Mouse (Mus musculus) forebrain, embryonic 13.5 days (tissue): ENCODE measurements around the gene Hist1h2an. TPM values are rescaled to one million over a fixed set of nuclear protein-coding genes. Genes with fewer than 3 reads are reported as not detected.
"Not testable (repeated sequence)": the region's sequence is repeated elsewhere in the genome, so short reads cannot be mapped to it uniquely, and the experiment has no call there.

Experiments used
- ATAC-seq: fragments of 200-750 bp; cut with Nextera tagmentation; 2 replicates; pipeline ENCODE4 v1.8.0; 2017
- H3K27ac ChIP-seq: fragments of 300-500 bp; sonication (generic); 2 replicates; pipeline ENCODE4 v1.5.1; 2015; ENCODE audit warnings: inconsistent platforms, mild to moderate bottlenecking, moderate library complexity
- H3K27me3 ChIP-seq: fragments of 300-500 bp; sonication (generic); 2 replicates; pipeline ENCODE4 v1.6.1; 2015; ENCODE audit warnings: mild to moderate bottlenecking, inconsistent platforms
- H3K36me3 ChIP-seq: fragments of 300-500 bp; sonication (generic); 2 replicates; pipeline ENCODE4 v1.6.1; 2015; ENCODE audit warnings: mild to moderate bottlenecking, inconsistent platforms; ENCODE audit not compliant: poor library complexity, severe bottlenecking
- H3K4me1 ChIP-seq: fragments of 300-500 bp; sonication (generic); 2 replicates; pipeline ENCODE4 v1.6.1; 2015; ENCODE audit warnings: inconsistent platforms
- H3K4me2 ChIP-seq: fragments of 300-500 bp; sonication (generic); 2 replicates; pipeline ENCODE4 v1.6.1; 2015; ENCODE audit warnings: inconsistent platforms, mild to moderate bottlenecking, moderate library complexity
- H3K4me3 ChIP-seq: fragments of 300-500 bp; sonication (generic); 2 replicates; pipeline ENCODE4 v1.5.1; 2015; ENCODE audit warnings: mild to moderate bottlenecking, inconsistent platforms
- H3K9ac ChIP-seq: fragments of 300-500 bp; sonication (generic); 2 replicates; pipeline ENCODE4 v1.6.1; 2015; ENCODE audit warnings: mild to moderate bottlenecking, inconsistent platforms
- H3K9me3 ChIP-seq: fragments of 300-500 bp; sonication (generic); replicated peaks from 2 replicates; pipeline ENCODE4 v1.6.1; 2016; ENCODE audit warnings: inconsistent platforms
- WGBS: fragments of 180-500 bp; shearing (Covaris S2); methylation state at CpG from one replicate; pipeline ENCODE4 v1.1.7; 2015; 5-methylcytosine and 5-hydroxymethylcytosine counted together
- polyA plus RNA-seq: library from polyadenylated mRNA; unstranded; fragments of >200 nt; fragmentation: Nextera tagmentation; extraction: Ambion mirVana; gene quantifications from 2 replicates; pipeline ENCODE4 v1.2.1, GENCODE M21; 2015

The Hist1h2an gene
- polyA plus RNA-seq, 1 experiment from 2014 or later = 12.8 TPM

DNA sequence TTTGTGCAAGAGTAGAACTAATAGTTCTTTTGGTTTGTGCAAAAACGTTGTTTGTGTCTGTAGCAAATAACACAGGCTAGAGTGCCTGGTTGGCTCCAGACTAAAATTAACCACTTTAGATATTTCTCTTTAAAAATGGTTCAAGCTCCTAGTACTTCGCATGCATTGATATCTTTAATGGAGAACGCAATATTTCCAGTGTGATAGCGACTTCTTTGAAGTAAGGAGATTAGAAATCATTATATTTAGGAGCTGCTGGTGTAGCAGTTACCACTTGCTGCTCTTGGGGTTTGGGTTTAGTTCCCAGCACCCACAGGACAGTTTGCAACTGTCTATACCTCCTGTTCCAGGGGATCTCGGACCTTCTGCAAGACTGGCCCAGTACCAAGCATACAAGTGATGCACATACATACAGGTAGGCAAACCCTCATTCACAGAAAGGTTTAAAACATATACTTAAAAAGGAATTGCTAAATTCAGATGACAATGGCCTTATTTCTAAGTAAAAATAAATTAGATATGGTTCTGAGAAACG is 5.9 kb downstream of the Hist1h2an start:
- ATAC-seq = no peak
- 51% methylated on average over 6 of the region's 6 CpGs for WGBS
- Histone ChIP-seq H3K4me1 (peaks cover 52% of the 10 kb centered on the region), H3K27me3 (no peaks in the 10 kb centered on the region), H3K4me3 (peak overlapping the region; percentile 53), H3K9me3 (no peaks in the 10 kb centered on the region), H3K4me2 (peak overlapping the region; percentile 91), H3K9ac (peak overlapping the region; percentile 92; the same call in 1 of the 2 replicates), H3K27ac (peak overlapping the region; percentile 97), H3K36me3 (no peaks in the 10 kb centered on the region)

DNA sequence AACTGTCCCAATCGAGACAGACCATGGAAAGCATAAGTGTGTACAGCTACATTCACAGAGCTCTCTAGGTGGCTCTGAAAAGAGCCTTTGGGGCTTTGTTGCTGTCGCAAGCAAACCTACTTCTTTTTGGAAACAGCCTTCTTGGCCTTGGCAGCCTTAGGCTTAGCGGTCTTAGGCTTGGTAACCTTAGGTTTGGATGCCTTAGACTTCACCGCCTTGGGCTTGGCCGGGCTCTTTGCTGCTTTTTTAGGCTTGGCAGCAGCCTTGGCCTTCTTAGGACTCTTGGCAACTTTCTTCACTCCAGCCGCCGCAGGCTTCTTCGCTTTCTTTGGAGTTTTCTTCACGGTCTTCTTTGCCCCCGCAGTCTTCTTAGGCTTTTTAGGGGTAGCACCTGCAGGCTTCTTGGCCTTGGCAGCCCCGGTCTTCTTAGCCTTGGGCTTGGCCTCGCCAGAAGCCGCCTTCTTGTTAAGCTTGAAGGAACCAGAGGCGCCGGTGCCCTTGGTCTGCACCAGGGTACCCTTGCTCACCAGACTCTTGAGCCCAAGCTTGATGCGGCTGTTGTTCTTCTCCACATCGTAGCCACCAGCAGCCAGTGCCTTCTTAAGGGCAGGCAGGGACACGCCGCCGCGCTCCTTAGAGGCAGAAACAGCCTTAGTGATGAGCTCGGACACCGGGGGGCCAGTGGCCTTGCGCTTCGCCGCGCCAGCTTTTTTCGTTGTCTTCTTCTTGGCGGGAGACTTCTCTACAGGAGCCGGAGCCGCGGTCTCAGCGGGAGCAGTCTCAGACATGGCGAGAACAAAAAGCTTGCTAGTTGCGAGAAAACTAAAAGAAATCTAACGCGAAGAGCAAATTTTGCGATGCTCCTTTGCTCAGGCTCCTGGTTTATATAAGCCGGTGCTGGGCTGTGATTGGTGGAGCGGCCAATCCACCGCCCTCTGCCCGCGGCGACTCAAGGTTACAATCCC is 7.0 kb downstream of the Hist1h2an start, which contains the start of gene Hist1h1b:
Gene Hist1h1b (minus strand): TSS at position 859 of the 965 bp plus-strand sequence.
- Histone ChIP-seq H3K27ac (peak within 1 kb of the TSS; percentile 97), H3K36me3 (no peaks in the 10 kb centered on the region), H3K9me3 (no peaks in the 10 kb centered on the region), H3K4me1 (peaks cover 45% of the 10 kb centered on the region), H3K9ac (peak within 1 kb of the TSS; percentile 92), H3K4me2 (peak within 1 kb of the TSS; percentile 91), H3K27me3 (no peaks in the 10 kb centered on the region), H3K4me3 (peak within 1 kb of the TSS; percentile 53)
- under 1% methylated on average over 44 of the region's 44 CpGs for WGBS
- peak; percentile 21; the same call in 1 of the 2 replicates for ATAC-seq

DNA sequence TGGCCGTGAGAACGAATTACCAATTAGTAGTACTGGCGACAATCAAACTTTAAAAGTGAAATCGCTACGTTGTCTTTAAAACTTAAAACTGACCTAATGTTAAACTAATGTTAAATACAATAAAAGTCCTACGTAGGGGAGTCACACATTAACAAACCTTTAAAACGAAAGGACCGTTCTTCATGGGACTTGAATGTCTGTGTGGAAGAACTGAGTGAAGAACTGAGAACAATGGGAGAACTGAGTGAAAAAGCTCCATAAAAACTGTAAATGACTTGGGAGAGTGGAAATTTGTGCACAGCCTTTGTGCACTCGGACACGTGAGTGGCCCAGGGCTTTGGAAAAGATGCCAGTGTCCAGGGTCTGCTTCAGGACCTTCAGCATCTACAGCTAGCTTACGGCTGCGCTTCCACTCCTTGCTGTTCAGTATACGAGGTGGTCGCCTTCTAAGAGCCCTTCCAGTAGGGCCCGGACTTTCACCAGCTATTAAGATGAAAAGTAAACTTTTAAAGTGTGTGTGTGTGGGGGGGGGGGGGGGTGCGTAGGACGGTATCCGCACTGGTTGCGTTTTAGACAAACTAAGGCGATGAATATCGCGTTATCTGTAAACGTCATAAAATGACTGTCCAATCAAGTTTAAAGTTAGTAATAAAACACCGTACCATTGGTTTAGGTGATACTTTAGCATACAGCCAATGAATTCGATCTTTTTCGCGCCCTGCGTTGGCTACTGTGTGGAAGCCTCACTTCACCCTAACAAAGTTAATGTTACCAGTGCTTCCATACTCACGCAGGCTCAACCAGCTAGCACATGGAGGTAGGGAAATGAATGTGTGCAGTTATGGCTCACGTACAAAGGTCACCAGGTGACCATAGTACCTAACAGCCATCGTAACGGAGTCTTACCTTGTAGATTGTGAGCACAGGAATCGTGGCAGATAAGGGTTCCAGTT is 7.9 kb downstream of the Hist1h2an start:
- Histone ChIP-seq H3K4me2 (peak overlapping the region; percentile 91), H3K4me3 (peak overlapping the region; percentile 53), H3K9me3 (no peaks in the 10 kb centered on the region), H3K36me3 (no peaks in the 10 kb centered on the region), H3K27ac (peak overlapping the region; percentile 97), H3K9ac (peak overlapping the region; percentile 92), H3K4me1 (peaks cover 40% of the 10 kb centered on the region), H3K27me3 (no peaks in the 10 kb centered on the region)
- peak; percentile 92 for ATAC-seq
- 2% methylated on average over 33 of the region's 33 CpGs for whole genome bisulfite sequencing

DNA sequence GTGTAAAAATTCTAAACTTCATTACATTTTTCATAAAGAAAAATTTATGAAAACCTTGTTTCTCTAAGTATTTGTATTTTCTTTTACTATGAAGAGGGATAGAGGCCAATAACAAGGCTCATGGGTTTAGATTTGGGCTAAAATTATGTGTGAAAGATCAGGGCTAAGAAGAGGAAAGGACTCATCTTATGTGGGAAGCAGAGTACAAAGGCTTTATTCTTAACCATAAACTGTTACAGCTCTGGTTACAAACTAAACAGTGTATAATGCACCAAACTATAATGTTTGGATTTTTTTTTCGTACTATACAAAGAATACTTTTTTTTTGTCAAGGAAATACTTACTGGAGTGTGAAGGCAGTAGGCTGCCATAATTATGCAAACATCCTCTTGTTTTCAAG is 31.3 kb downstream of the Hist1h2an start:
- Histone ChIP-seq H3K4me3 (no peak overlapping the region), H3K27me3 (no peaks in the 10 kb centered on the region), H3K9ac (no peak overlapping the region), H3K36me3 (no peaks in the 10 kb centered on the region), H3K4me1 (peaks cover 22% of the 10 kb centered on the region), H3K4me2 (peak overlapping the region; percentile 45), H3K27ac (no peak overlapping the region), H3K9me3 (no peaks in the 10 kb centered on the region)
- 60% methylated on average over 1 of the region's 1 CpGs for WGBS
- no peak for ATAC-seq

DNA sequence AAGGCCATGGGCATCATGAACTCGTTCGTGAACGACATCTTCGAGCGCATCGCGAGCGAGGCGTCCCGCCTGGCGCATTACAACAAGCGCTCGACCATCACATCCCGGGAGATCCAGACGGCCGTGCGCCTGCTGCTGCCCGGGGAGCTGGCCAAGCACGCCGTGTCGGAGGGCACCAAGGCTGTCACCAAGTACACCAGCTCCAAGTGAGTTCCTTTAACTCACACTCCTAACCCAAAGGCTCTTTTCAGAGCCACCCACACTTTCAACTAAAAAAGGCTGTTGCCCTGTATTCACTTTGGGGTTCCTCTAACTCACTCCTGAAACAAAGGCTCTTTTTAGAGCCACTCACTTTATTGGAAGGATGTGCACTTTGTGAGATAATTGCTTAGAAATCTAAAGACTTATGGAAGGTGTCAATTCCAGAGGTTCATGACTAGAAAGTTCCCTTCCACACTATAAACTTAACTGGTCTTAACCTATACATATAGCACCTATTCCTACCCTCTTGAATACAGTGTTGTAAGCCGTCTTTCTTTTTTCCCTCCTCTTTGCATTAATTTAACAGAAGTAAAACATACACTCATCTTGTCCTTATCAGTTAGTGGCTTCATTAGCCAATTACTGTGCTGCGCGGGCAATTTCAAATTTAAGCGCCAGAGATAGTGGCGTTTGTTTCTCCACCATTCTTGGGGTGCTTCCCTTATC is 32.6 kb downstream of the Hist1h2an start:
- peak overlapping the region; percentile 66 for H3K9ac ChIP-seq
- H3K4me1 ChIP-seq = peaks cover 25% of the 10 kb centered on the region
- under 1% methylated on average over 25 of the region's 26 CpGs for WGBS
- H3K9me3 ChIP-seq, H3K27me3 ChIP-seq, H3K36me3 ChIP-seq: not testable (repeated sequence)
- peak overlapping the region; percentile 47 for H3K4me3 ChIP-seq
- peak overlapping the region; percentile 96 for H3K27ac ChIP-seq
- H3K4me2 ChIP-seq = peak overlapping the region; percentile 74
- ATAC-seq = peak; percentile 1; the same call in 1 of the 2 replicates

DNA sequence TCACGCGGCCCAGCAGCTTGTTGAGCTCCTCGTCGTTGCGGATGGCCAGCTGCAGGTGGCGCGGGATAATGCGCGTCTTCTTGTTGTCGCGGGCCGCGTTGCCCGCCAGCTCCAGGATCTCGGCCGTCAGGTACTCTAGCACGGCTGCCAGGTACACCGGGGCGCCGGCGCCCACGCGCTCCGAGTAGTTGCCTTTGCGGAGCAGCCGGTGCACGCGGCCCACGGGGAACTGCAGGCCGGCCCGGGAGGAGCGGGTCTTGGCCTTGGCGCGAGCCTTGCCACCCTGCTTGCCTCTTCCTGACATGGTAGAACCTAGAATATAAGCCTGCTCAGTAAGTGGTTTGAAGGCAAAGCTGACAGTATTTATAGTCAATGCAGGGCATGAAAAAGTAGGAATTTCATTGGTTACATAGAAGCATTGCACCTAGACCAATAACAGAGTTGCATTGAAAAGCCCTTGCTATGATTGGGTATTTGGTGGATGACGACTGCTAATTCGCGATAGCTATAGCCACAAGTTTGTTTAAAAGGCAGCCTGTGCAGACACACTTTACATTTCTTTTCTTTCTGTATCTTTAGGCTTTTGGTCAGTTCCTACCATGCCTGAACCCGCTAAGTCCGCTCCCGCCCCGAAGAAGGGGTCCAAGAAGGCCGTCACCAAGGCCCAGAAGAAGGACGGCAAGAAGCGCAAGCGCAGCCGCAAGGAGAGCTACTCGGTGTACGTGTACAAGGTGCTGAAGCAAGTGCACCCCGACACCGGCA is 33.3 kb downstream of the Hist1h2an start, which contains the start of the genes Hist1h2ak and Hist1h2bn:
Gene Hist1h2ak (minus strand): TSS at position 304 of the 762 bp plus-strand sequence.
Gene Hist1h2bn (plus strand): TSS at position 600 of the 762 bp plus-strand sequence.
- H3K9ac ChIP-seq = peak within 1 kb of the TSS; percentile 80
- peaks cover 32% of the 10 kb centered on the region for H3K4me1 ChIP-seq
- H3K4me2 ChIP-seq = peak within 1 kb of the TSS; percentile 74
- not testable (repeated sequence) for H3K36me3 ChIP-seq, H3K9me3 ChIP-seq, H3K27me3 ChIP-seq
- peak; percentile 95 for ATAC-seq
- under 1% methylated on average over 45 of the region's 50 CpGs for WGBS
- peak within 1 kb of the TSS; percentile 96 for H3K27ac ChIP-seq
- H3K4me3 ChIP-seq = peak within 1 kb of the TSS; percentile 47

DNA sequence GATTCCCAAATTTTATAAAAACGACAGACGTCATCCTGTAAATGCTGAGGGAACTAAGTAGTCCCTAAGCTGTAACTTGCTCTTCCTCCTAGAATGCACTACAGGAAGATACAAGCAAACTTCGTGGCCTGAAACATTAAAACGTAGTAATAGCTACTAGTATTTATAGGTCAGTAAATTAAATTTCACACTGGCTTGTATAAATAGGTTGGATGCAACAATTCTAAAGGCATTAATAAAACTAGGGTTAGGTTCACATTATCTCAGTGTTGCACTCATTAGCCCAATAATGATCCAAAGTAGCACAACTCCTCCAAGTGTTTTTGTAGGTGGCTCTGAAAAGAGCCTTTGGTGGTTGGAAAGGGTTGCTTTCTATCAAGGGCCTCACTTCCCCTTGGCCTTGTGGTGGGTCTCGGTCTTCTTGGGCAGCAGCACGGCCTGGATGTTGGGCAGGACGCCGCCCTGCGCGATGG is 33.9 kb downstream of the Hist1h2an start:
- H3K9ac ChIP-seq = peak overlapping the region; percentile 80
- H3K9me3 ChIP-seq = no peaks in the 10 kb centered on the region
- peak overlapping the region; percentile 74 for H3K4me2 ChIP-seq
- no peaks in the 10 kb centered on the region for H3K36me3 ChIP-seq
- no peak for ATAC-seq
- H3K4me1 ChIP-seq = peaks cover 36% of the 10 kb centered on the region
- WGBS = 1% methylated on average over 10 of the region's 10 CpGs
- no peaks in the 10 kb centered on the region for H3K27me3 ChIP-seq
- H3K4me3 ChIP-seq = peak overlapping the region; percentile 47
- H3K27ac ChIP-seq = peak overlapping the region; percentile 96

DNA sequence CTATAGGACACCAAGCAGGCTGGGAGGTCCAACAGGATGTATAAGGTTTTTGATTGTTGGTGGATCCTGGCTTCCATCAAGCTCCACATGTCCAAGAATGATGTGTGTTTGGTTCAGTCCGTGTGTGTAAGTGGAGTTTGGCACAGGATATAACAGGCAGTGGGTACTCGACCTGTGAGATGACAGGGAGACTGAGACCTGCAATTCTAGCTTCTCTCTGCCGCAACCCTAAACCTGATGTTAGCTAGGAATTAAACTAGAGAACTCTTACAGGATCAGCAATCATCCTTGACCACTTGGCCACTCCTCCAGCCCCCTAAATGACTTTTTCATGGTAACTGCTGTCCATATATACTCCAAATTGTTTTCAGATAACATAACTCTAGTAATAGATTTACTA is 34.7 kb downstream of the Hist1h2an start:
- 49% methylated on average over 3 of the region's 3 CpGs for WGBS
- peak overlapping the region; percentile 47; the same call in 1 of the 2 replicates for H3K4me3 ChIP-seq

DNA sequence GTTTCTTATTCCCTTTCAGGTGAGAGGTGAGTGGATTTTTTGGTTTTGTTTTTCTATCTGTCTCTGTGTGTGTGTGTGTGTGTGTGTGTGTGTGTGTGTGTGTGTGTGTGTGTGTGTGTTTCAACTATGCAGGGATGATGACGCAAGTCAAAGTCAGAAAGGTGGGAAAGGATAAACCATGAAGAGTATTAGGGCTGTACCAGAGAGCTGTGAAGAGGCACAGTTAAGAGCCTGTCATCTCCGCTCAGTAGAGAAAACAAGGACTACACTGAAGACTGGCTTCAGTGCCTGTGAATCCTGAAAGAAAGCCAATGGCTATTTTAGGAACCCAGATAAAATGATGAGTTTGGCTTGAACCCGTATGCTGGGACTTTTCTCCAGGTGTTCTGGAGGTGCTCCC is 35.2 kb downstream of the Hist1h2an start:
- Histone ChIP-seq H3K9ac (peak overlapping the region; percentile 26; the same call in 1 of the 2 replicates), H3K4me2 (peak overlapping the region; percentile 74; the same call in 1 of the 2 replicates), H3K4me1 (peaks cover 43% of the 10 kb centered on the region), H3K27ac (peak overlapping the region; percentile 96), H3K27me3 (no peaks in the 10 kb centered on the region), H3K4me3 (peak overlapping the region; percentile 47; the same call in 1 of the 2 replicates), H3K36me3 (no peaks in the 10 kb centered on the region), H3K9me3 (no peaks in the 10 kb centered on the region)
- WGBS = 72% methylated on average over 3 of the region's 3 CpGs
- no peak for ATAC-seq

More for the DNA sequence above, 34.7 kb downstream of the Hist1h2an start:
- no peak for ATAC-seq
- H3K4me1 ChIP-seq = peaks cover 40% of the 10 kb centered on the region
- peak overlapping the region; percentile 74 for H3K4me2 ChIP-seq
- no peaks in the 10 kb centered on the region for H3K36me3 ChIP-seq
- H3K9ac ChIP-seq = peak overlapping the region; percentile 26; the same call in 1 of the 2 replicates
- peak overlapping the region; percentile 96 for H3K27ac ChIP-seq
- no peaks in the 10 kb centered on the region for H3K27me3 ChIP-seq
- H3K9me3 ChIP-seq = no peaks in the 10 kb centered on the region

DNA sequence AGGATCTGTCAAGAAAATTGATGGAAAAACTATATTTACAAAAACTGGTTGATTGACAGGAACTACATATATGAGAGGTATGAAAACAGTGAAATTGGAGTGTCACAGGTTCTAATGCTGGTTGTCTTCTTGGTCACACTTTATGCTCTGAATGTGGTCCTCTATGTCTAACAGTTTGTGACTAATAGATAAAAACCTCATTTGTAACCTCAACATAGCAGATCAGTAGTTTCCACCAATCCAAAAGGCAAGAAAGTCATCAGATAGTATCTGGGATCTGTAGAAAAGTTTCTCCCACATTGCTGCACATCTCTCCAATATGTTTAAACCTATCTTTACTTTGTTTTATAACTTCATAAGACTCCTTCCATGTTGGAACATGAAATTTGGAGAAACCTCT is 35.6 kb downstream of the Hist1h2an start:
- peaks cover 43% of the 10 kb centered on the region for H3K4me1 ChIP-seq
- no peak for ATAC-seq
- no peak overlapping the region for H3K4me3 ChIP-seq
- H3K9me3 ChIP-seq = no peaks in the 10 kb centered on the region
- H3K9ac ChIP-seq = no peak overlapping the region
- no peaks in the 10 kb centered on the region for H3K27me3 ChIP-seq
- H3K27ac ChIP-seq = peak overlapping the region; percentile 96
- H3K36me3 ChIP-seq = no peaks in the 10 kb centered on the region
- H3K4me2 ChIP-seq = no peak overlapping the region
